Mouse (Mus musculus) kidney, postnatal 0 days (tissue): Measurements from ENCODE around the gene Selenom. TPM values are rescaled to one million over a fixed set of nuclear protein-coding genes. Genes with fewer than 3 reads are reported as not detected.

Experiments used
- ATAC-seq: fragments of 200-750 bp; cut with Nextera tagmentation; replicated peaks from 2 replicates; pipeline ENCODE4 v1.8.0; 2017; ENCODE audit warnings: low read depth, moderate number of reproducible peaks, moderate TSS enrichment, moderate library complexity; ENCODE audit not compliant: low FRiP score
- DNase-seq: peaks from one replicate; pipeline ENCODE4 v3.0.0-alpha.2; 2016; ENCODE audit warnings: low spot score
- H3K27ac ChIP-seq: fragments of 300-500 bp; sonication (generic); 2 replicates; pipeline ENCODE4 v1.5.1; 2014; ENCODE audit warnings: mild to moderate bottlenecking
- H3K27me3 ChIP-seq: fragments of 300-500 bp; sonication (generic); 2 replicates; pipeline ENCODE4 v1.6.1; 2014; ENCODE audit warnings: low read length, mixed read lengths; ENCODE audit not compliant: insufficient read depth
- H3K36me3 ChIP-seq: fragments of 300-500 bp; sonication (generic); 2 replicates; pipeline ENCODE4 v1.6.1; 2014; ENCODE audit warnings: low read length, mixed read lengths; ENCODE audit not compliant: insufficient read depth
- H3K4me1 ChIP-seq: fragments of 300-500 bp; sonication (generic); replicated peaks from 2 replicates; pipeline ENCODE4 v1.6.1; 2014; ENCODE audit warnings: antibody characterized with exemption, low read length, mixed read lengths; ENCODE audit not compliant: insufficient read depth
- H3K4me2 ChIP-seq: fragments of 300-500 bp; sonication (generic); 2 replicates; pipeline ENCODE4 v1.6.1; 2014; ENCODE audit warnings: mild to moderate bottlenecking, low read length, moderate library complexity, mixed read lengths
- H3K4me3 ChIP-seq: fragments of 300-500 bp; sonication (generic); replicated peaks from 2 replicates; pipeline ENCODE4 v1.5.1; 2014; ENCODE audit warnings: low read depth, low read length
- H3K9ac ChIP-seq: fragments of 300-500 bp; sonication (generic); 2 replicates; pipeline ENCODE4 v1.6.1; 2014; ENCODE audit warnings: low read depth, low read length
- H3K9me3 ChIP-seq: fragments of 300-500 bp; sonication (generic); replicated peaks from 2 replicates; pipeline ENCODE4 v1.6.1; 2016; ENCODE audit warnings: low read length, inconsistent platforms, mixed read lengths
- CTCF ChIP-seq: IDR thresholded peaks from 2 replicates; pipeline ENCODE4 v1.5.1; 2016; ENCODE audit warnings: antibody characterized with exemption, low read depth, mild to moderate bottlenecking, moderate library complexity
- WGBS: fragments of 180-500 bp; shearing (Covaris S2); extraction: QIAGEN DNeasy Blood & Tissue Kit; methylation state at CpG from one replicate; pipeline ENCODE4 v1.1.7; 2014; 5-methylcytosine and 5-hydroxymethylcytosine counted together
- polyA plus RNA-seq: library from polyadenylated mRNA; unstranded; fragments of >200 nt; fragmentation: Nextera tagmentation; extraction: Ambion mirVana; gene quantifications from 2 replicates; pipeline ENCODE4 v1.2.1, GENCODE M21; 2015

Gene Selenom
- polyA plus RNA-seq, 1 experiment from 2014 or later: 124 TPM

GRCm38 (mm10) chr11:3545531-3546241 is 31.2 kb downstream of the Selenom start:
- ATAC-seq: no peak
- WGBS: 32% methylated on average over 9 of the region's 9 CpGs
- H3K4me1 ChIP-seq: peaks cover 2% of the 10 kb centered on the region; the same call in 1 of the 2 replicates
- H3K27ac ChIP-seq: no peak overlapping the region
- H3K27me3 ChIP-seq: no peaks in the 10 kb centered on the region
- no peak for DNase-seq
- no peaks in the 10 kb centered on the region for H3K9me3 ChIP-seq
- H3K9ac ChIP-seq: no peak overlapping the region
- no peak for TF ChIP-seq CTCF
- no peak overlapping the region for H3K4me3 ChIP-seq
- H3K4me2 ChIP-seq: no peak overlapping the region
- H3K36me3 ChIP-seq: no peaks in the 10 kb centered on the region

- Histone ChIP-seq H3K36me3 (no peaks in the 10 kb centered on the region), H3K27me3 (no peaks in the 10 kb centered on the region), H3K4me1 (peaks cover 2% of the 10 kb centered on the region; the same call in 1 of the 2 replicates), H3K27ac (peak overlapping the region; percentile 31; the same call in 1 of the 2 replicates), H3K9ac (no peak overlapping the region), H3K4me2 (no peak overlapping the region), H3K4me3 (no peak overlapping the region), H3K9me3 (no peaks in the 10 kb centered on the region)
- ATAC-seq: no peak
- WGBS: 21% methylated on average over 1 of the region's 1 CpGs
- no peak for TF ChIP-seq CTCF
- no peak for DNase-seq
These were observed 31.7 kb downstream of the Selenom start for GRCm38 (mm10) chr11:3546242-3546562.

GRCm38 (mm10) chr11:3547047-3547446 is 32.6 kb downstream of the Selenom start:
- Histone ChIP-seq H3K4me3 (no peak overlapping the region), H3K36me3 (no peaks in the 10 kb centered on the region), H3K4me1 (peaks cover 2% of the 10 kb centered on the region; the same call in 1 of the 2 replicates), H3K27me3 (no peaks in the 10 kb centered on the region), H3K27ac (no peak overlapping the region), H3K4me2 (no peak overlapping the region), H3K9ac (no peak overlapping the region), H3K9me3 (no peaks in the 10 kb centered on the region)
- 85% methylated on average over 2 of the region's 2 CpGs for WGBS
- DNase-seq (no peak), ATAC-seq (no peak)
- TF ChIP-seq CTCF: no peak

GRCm38 (mm10) chr11:3547969-3548368 is 33.5 kb downstream of the Selenom start:
- WGBS: 53% methylated on average over 6 of the region's 6 CpGs
- no peak for ATAC-seq
- no peak overlapping the region for H3K9ac ChIP-seq

GRCm38 (mm10) chr11:3548564-3549295 is 34.2 kb downstream of the Selenom start:
- no peaks in the 10 kb centered on the region for H3K9me3 ChIP-seq
- 74% methylated on average over 3 of the region's 3 CpGs for WGBS
- no peak for TF ChIP-seq CTCF
- ATAC-seq (no peak), DNase-seq (no peak)
- H3K27ac ChIP-seq: no peak overlapping the region
- H3K4me2 ChIP-seq: no peak overlapping the region
- H3K36me3 ChIP-seq: no peaks in the 10 kb centered on the region
- H3K27me3 ChIP-seq: no peaks in the 10 kb centered on the region
- H3K9ac ChIP-seq: no peak overlapping the region
- peaks cover 2% of the 10 kb centered on the region; the same call in 1 of the 2 replicates for H3K4me1 ChIP-seq
- no peak overlapping the region for H3K4me3 ChIP-seq

More at GRCm38 (mm10) chr11:3547969-3548368, 33.5 kb downstream of the Selenom start:
- Histone ChIP-seq H3K27me3 (no peaks in the 10 kb centered on the region), H3K27ac (no peak overlapping the region), H3K4me1 (peaks cover 2% of the 10 kb centered on the region; the same call in 1 of the 2 replicates), H3K4me3 (no peak overlapping the region), H3K9me3 (no peaks in the 10 kb centered on the region), H3K36me3 (no peaks in the 10 kb centered on the region), H3K4me2 (no peak overlapping the region)
- TF ChIP-seq CTCF: no peak
- peak; percentile 66 for DNase-seq

- ATAC-seq: no peak
- Histone ChIP-seq H3K9ac (no peak overlapping the region), H3K36me3 (no peaks in the 10 kb centered on the region), H3K27ac (no peak overlapping the region), H3K4me1 (peaks cover 2% of the 10 kb centered on the region; the same call in 1 of the 2 replicates), H3K4me3 (no peak overlapping the region), H3K27me3 (no peaks in the 10 kb centered on the region), H3K4me2 (no peak overlapping the region), H3K9me3 (no peaks in the 10 kb centered on the region)
- 70% methylated on average over 5 of the region's 5 CpGs for WGBS
- DNase-seq: no peak
- TF ChIP-seq CTCF: no peak
These were observed 35.3 kb downstream of the Selenom start for GRCm38 (mm10) chr11:3549791-3550190.
